Mouse (Mus musculus) myocyte (in vitro differentiated cells): ENCODE results near the gene Ptbp1. TPM values are rescaled to one million over a fixed set of nuclear protein-coding genes. Genes with fewer than 3 reads are reported as not detected.

Source experiments
- H3K27me3 ChIP-seq: one replicate; pipeline ENCODE4 v1.6.1; 2011; ENCODE audit not compliant: control insufficient read depth, insufficient read depth, insufficient read length
- H3K36me3 ChIP-seq: one replicate; pipeline ENCODE4 v1.6.1; 2011; ENCODE audit not compliant: control insufficient read depth, insufficient read depth
- H3K4me2 ChIP-seq: one replicate; pipeline ENCODE4 v1.6.1; 2011; ENCODE audit warnings: low read depth, control low read depth
- H3K4me3 ChIP-seq: one replicate; pipeline ENCODE4 v1.5.1; 2011; ENCODE audit warnings: mild to moderate bottlenecking, control low read depth, moderate library complexity
- H3K79me2 ChIP-seq: one replicate; pipeline ENCODE4 v1.6.1; 2011; ENCODE audit not compliant: control insufficient read depth, insufficient read depth
- H3ac ChIP-seq: one replicate; pipeline ENCODE4 v1.6.1; 2011; ENCODE audit not compliant: control insufficient read depth, insufficient read length
- CEBPB ChIP-seq: IDR thresholded peaks from 2 replicates; pipeline ENCODE4 v1.6.1; 2011; ENCODE audit warnings: mild to moderate bottlenecking, moderate library complexity; ENCODE audit not compliant: poor library complexity, insufficient read depth, severe bottlenecking
- E2F4 ChIP-seq: IDR thresholded peaks from one replicate; pipeline ENCODE4 v1.6.1; 2011; ENCODE audit warnings: mild to moderate bottlenecking, control low read depth, moderate library complexity; ENCODE audit not compliant: insufficient read depth
- MAX ChIP-seq: IDR thresholded peaks from one replicate; pipeline ENCODE4 v1.6.1; 2011; ENCODE audit warnings: low read depth, mild to moderate bottlenecking, control low read depth
- MYOD1 ChIP-seq, 3 experiments: IDR thresholded peaks; one replicate each; pipeline ENCODE4 v1.6.1; 2011; ENCODE audit warnings: control low read depth in 2 of 3, low read depth in 2 of 3, mild to moderate bottlenecking in 2 of 3, moderate library complexity in 1 of 3; ENCODE audit not compliant: insufficient read length in 2 of 3, control insufficient read depth in 1 of 3
- MYOG ChIP-seq, 3 experiments: IDR thresholded peaks; one replicate each; pipeline ENCODE4 v1.6.1; 2011; ENCODE audit warnings: control low read depth in 2 of 3, low read depth in 2 of 3, mild to moderate bottlenecking in 2 of 3; ENCODE audit not compliant: insufficient read length in 2 of 3, control insufficient read depth in 1 of 3, insufficient read depth in 1 of 3
- POLR2A ChIP-seq: IDR thresholded peaks from one replicate; pipeline ENCODE4 v1.6.1; 2011; ENCODE audit warnings: low read depth, mild to moderate bottlenecking, control low read depth, moderate library complexity; ENCODE audit not compliant: insufficient read length
- POLR2AphosphoS2 ChIP-seq: IDR thresholded peaks from one replicate; pipeline ENCODE4 v1.6.1; 2011; ENCODE audit warnings: low read depth, control low read depth; ENCODE audit not compliant: insufficient read length
- SRF ChIP-seq: IDR thresholded peaks from one replicate; pipeline ENCODE4 v1.6.1; 2011; ENCODE audit warnings: low read depth; ENCODE audit not compliant: control insufficient read depth, insufficient read length
- TCF12 ChIP-seq: IDR thresholded peaks from one replicate; pipeline ENCODE4 v1.6.1; 2011; ENCODE audit warnings: mild to moderate bottlenecking, control low read depth; ENCODE audit not compliant: poor library complexity, insufficient read depth, severe bottlenecking
- TCF3 ChIP-seq: IDR thresholded peaks from one replicate; pipeline ENCODE4 v1.6.1; 2011; ENCODE audit warnings: low read depth, control low read depth; ENCODE audit not compliant: insufficient read length
- USF1 ChIP-seq: IDR thresholded peaks from one replicate; pipeline ENCODE4 v1.6.1; 2011; ENCODE audit warnings: low read depth, mild to moderate bottlenecking, control low read depth, moderate library complexity
- polyA plus RNA-seq: library from polyadenylated mRNA; unstranded; fragments of >200 nt; fragmentation: generic; extraction: Trizol; gene quantifications from one replicate; pipeline ENCODE4 v1.2.1, GENCODE M21; 2012; ENCODE audit warnings: missing spikeins

Gene Ptbp1
- polyA plus RNA-seq, 1 experiment = 158 TPM

GRCm38 (mm10) chr10:79900951-79901410 is 46.8 kb downstream of the Ptbp1 start:
- no peak overlapping the region for H3K4me3 ChIP-seq
- H3K36me3 ChIP-seq = peaks cover 4% of the 10 kb centered on the region

GRCm38 (mm10) chr10:79906712-79907111 is 52.5 kb downstream of the Ptbp1 start:
- Histone ChIP-seq H3K36me3 (peaks cover 4% of the 10 kb centered on the region), H3K4me2 (no peak overlapping the region), H3ac (no peak overlapping the region), H3K27me3 (no peaks in the 10 kb centered on the region), H3K4me3 (no peak overlapping the region), H3K79me2 (no peaks in the 10 kb centered on the region)
- TF ChIP-seq CEBPB = no peak
- TF ChIP-seq E2F4 = no peak
- no peak for TF ChIP-seq POLR2AphosphoS2
- TF ChIP-seq MAX = no peak

More at GRCm38 (mm10) chr10:79900951-79901410, 46.8 kb downstream of the Ptbp1 start:
- TF ChIP-seq MAX (no peak), MYOD1 (IDR thresholded peaks at IDR 0.05; ENCODE audit: control insufficient read depth in 1 of 3, insufficient read length in 2 of 3, low read depth in 2 of 3) (peak in 2 of 3 experiments; percentile 81 to 82), MYOG (IDR thresholded peaks at IDR 0.05; ENCODE audit: control insufficient read depth in 1 of 3, insufficient read depth in 1 of 3, insufficient read length in 2 of 3, low read depth in 2 of 3) (peak in 2 of 3 experiments; percentile 42 to 49)
- H3K4me2 ChIP-seq = no peak overlapping the region
- no peak overlapping the region for H3ac ChIP-seq
- H3K27me3 ChIP-seq = no peaks in the 10 kb centered on the region
- no peaks in the 10 kb centered on the region for H3K79me2 ChIP-seq

GRCm38 (mm10) chr10:79907415-79907814 is 53.2 kb downstream of the Ptbp1 start:
- H3K79me2 ChIP-seq = no peaks in the 10 kb centered on the region
- TF ChIP-seq TCF3 = no peak
- H3K36me3 ChIP-seq = peaks cover 4% of the 10 kb centered on the region
- H3K4me3 ChIP-seq = no peak overlapping the region
- H3K27me3 ChIP-seq = no peaks in the 10 kb centered on the region
- no peak overlapping the region for H3K4me2 ChIP-seq
- H3ac ChIP-seq = no peak overlapping the region

GRCm38 (mm10) chr10:79908167-79909091 is 54.2 kb downstream of the Ptbp1 start, which contains the start of gene Med16:
TSS of gene Med16 (minus strand) at chr10:79908923.
- H3K4me3 ChIP-seq = peak within 1 kb of the TSS; percentile 30
- H3K79me2 ChIP-seq = no peaks in the 10 kb centered on the region
- peak within 1 kb of the TSS; percentile 69 for H3K4me2 ChIP-seq
- H3K27me3 ChIP-seq = no peaks in the 10 kb centered on the region
- TF ChIP-seq TCF12 (no peak), SRF (peak; percentile 35), E2F4 (no peak), MYOD1 (IDR thresholded peaks at IDR 0.05; ENCODE audit: control insufficient read depth in 1 of 3, insufficient read length in 2 of 3, low read depth in 2 of 3) (no peak), POLR2A (peak; percentile 36)
- H3ac ChIP-seq = peak within 1 kb of the TSS; percentile 67
- peaks cover 4% of the 10 kb centered on the region for H3K36me3 ChIP-seq

GRCm38 (mm10) chr10:79909092-79909922 is 55.1 kb downstream of the Ptbp1 start:
- peak overlapping the region; percentile 30 for H3K4me3 ChIP-seq
- peak overlapping the region; percentile 5 for H3K4me2 ChIP-seq
- peaks cover 4% of the 10 kb centered on the region for H3K36me3 ChIP-seq
- peak overlapping the region; percentile 67 for H3ac ChIP-seq
- TF ChIP-seq POLR2A = no peak
- TF ChIP-seq SRF = no peak
- no peak for TF ChIP-seq MYOD1 (IDR thresholded peaks at IDR 0.05; ENCODE audit: control insufficient read depth in 1 of 3, insufficient read length in 2 of 3, low read depth in 2 of 3)
- no peak for TF ChIP-seq TCF12
- peak; percentile 24 for TF ChIP-seq POLR2AphosphoS2
- H3K79me2 ChIP-seq = no peaks in the 10 kb centered on the region
- no peaks in the 10 kb centered on the region for H3K27me3 ChIP-seq

GRCm38 (mm10) chr10:79910556-79910955 is 56.3 kb downstream of the Ptbp1 start, which contains the start of gene Gm26602:
TSS of gene Gm26602 (plus strand) at chr10:79910856.
- TF ChIP-seq CEBPB = no peak
- no peak for TF ChIP-seq TCF3
- no peak for TF ChIP-seq USF1
- TF ChIP-seq E2F4 = no peak
- TF ChIP-seq POLR2AphosphoS2 = no peak
- no peak for TF ChIP-seq POLR2A
- no peak within 1 kb of the TSS for H3ac ChIP-seq
- H3K27me3 ChIP-seq = no peaks in the 10 kb centered on the region
- H3K36me3 ChIP-seq = no peaks in the 10 kb centered on the region
- peaks cover 5% of the 10 kb centered on the region for H3K79me2 ChIP-seq
- no peak within 1 kb of the TSS for H3K4me3 ChIP-seq
- H3K4me2 ChIP-seq = no peak within 1 kb of the TSS
